Mouse (Mus musculus): ENCODE results near the gene Ffar2. TPM values are rescaled to one million over a fixed set of nuclear protein-coding genes. Genes with fewer than 3 reads are reported as not detected.

Ffar2 gene
- polyA plus RNA-seq, 1 experiment from 2014 or later: 11.6 TPM

GRCm38 (mm10) chr7:30790141-30790540, 33.4 kb downstream of the Ffar2 start:
- H3K9me3 ChIP-seq (replicated peaks; ENCODE audit: control insufficient read depth, low read length): no peaks in the 10 kb centered on the region
- no peaks in the 10 kb centered on the region for H3K4me1 ChIP-seq (ENCODE audit: control insufficient read depth, insufficient read depth, low read length)
- H3K27ac ChIP-seq (ENCODE audit: low read length): no peak overlapping the region
- ATAC-seq (ENCODE audit: insufficient read depth, low FRiP score): no peak
- no peaks in the 10 kb centered on the region for H3K36me3 ChIP-seq (ENCODE audit: control insufficient read depth, insufficient read depth, low read length)
- no peak overlapping the region for H3K4me2 ChIP-seq (ENCODE audit: low read depth, low read length)
- no peaks in the 10 kb centered on the region for H3K27me3 ChIP-seq (ENCODE audit: control insufficient read depth, insufficient read depth, low read length)
- WGBS: 68% methylated on average over 10 of the region's 10 CpGs
- no peak overlapping the region for H3K9ac ChIP-seq (ENCODE audit: low read length)
- H3K4me3 ChIP-seq (replicated peaks; ENCODE audit: low read length): no peak overlapping the region

- no peaks in the 10 kb centered on the region for H3K4me1 ChIP-seq (ENCODE audit: control insufficient read depth, insufficient read depth, low read length)
- no peaks in the 10 kb centered on the region for H3K27me3 ChIP-seq (ENCODE audit: control insufficient read depth, insufficient read depth, low read length)
- H3K4me2 ChIP-seq (ENCODE audit: low read depth, low read length): peak within 1 kb of the TSS; percentile 17; the same call in 1 of the 2 replicates
- ATAC-seq (ENCODE audit: insufficient read depth, low FRiP score): peak; percentile 41; the same call in 1 of the 2 replicates
- no peaks in the 10 kb centered on the region for H3K9me3 ChIP-seq (replicated peaks; ENCODE audit: control insufficient read depth, low read length)
- H3K9ac ChIP-seq (ENCODE audit: low read length): peak within 1 kb of the TSS; percentile 40; the same call in 1 of the 2 replicates
- H3K4me3 ChIP-seq (replicated peaks; ENCODE audit: low read length): peak within 1 kb of the TSS; percentile 28
- no peaks in the 10 kb centered on the region for H3K36me3 ChIP-seq (ENCODE audit: control insufficient read depth, insufficient read depth, low read length)
- WGBS: 39% methylated on average over 15 of the region's 15 CpGs
- H3K27ac ChIP-seq (ENCODE audit: low read length): peak within 1 kb of the TSS; percentile 60
Observed at GRCm38 (mm10) chr7:30787377-30788022, 36.1 kb downstream of the Ffar2 start, which contains the start of gene Krtdap. Krtdap (plus strand) TSS chr7:30787896.

GRCm38 (mm10) chr7:30785721-30786546, 37.6 kb downstream of the Ffar2 start:
- no peak overlapping the region for H3K9ac ChIP-seq (ENCODE audit: low read length)
- no peaks in the 10 kb centered on the region for H3K4me1 ChIP-seq (ENCODE audit: control insufficient read depth, insufficient read depth, low read length)
- H3K27me3 ChIP-seq (ENCODE audit: control insufficient read depth, insufficient read depth, low read length): no peaks in the 10 kb centered on the region
- H3K4me2 ChIP-seq (ENCODE audit: low read depth, low read length): no peak overlapping the region
- H3K36me3 ChIP-seq (ENCODE audit: control insufficient read depth, insufficient read depth, low read length): no peaks in the 10 kb centered on the region
- no peak overlapping the region for H3K27ac ChIP-seq (ENCODE audit: low read length)
- no peak for ATAC-seq (ENCODE audit: insufficient read depth, low FRiP score)
- 66% methylated on average over 13 of the region's 13 CpGs for WGBS
- no peak overlapping the region for H3K4me3 ChIP-seq (replicated peaks; ENCODE audit: low read length)
- H3K9me3 ChIP-seq (replicated peaks; ENCODE audit: control insufficient read depth, low read length): no peaks in the 10 kb centered on the region

- H3K4me1 ChIP-seq (ENCODE audit: control insufficient read depth, insufficient read depth, low read length): no peaks in the 10 kb centered on the region
- no peak overlapping the region for H3K9ac ChIP-seq (ENCODE audit: low read length)
- no peaks in the 10 kb centered on the region for H3K36me3 ChIP-seq (ENCODE audit: control insufficient read depth, insufficient read depth, low read length)
- no peaks in the 10 kb centered on the region for H3K27me3 ChIP-seq (ENCODE audit: control insufficient read depth, insufficient read depth, low read length)
- no peak overlapping the region for H3K4me3 ChIP-seq (replicated peaks; ENCODE audit: low read length)
- H3K4me2 ChIP-seq (ENCODE audit: low read depth, low read length): no peak overlapping the region
- no peaks in the 10 kb centered on the region for H3K9me3 ChIP-seq (replicated peaks; ENCODE audit: control insufficient read depth, low read length)
- H3K27ac ChIP-seq (ENCODE audit: low read length): no peak overlapping the region
- no peak for ATAC-seq (ENCODE audit: insufficient read depth, low FRiP score)
- 69% methylated on average over 1 of the region's 1 CpGs for WGBS
Observed at GRCm38 (mm10) chr7:30785154-30785553, 38.4 kb downstream of the Ffar2 start.

- Histone ChIP-seq H3K4me2 (ENCODE audit: low read depth, low read length) (no peak overlapping the region), H3K4me3 (replicated peaks; ENCODE audit: low read length) (no peak overlapping the region), H3K36me3 (ENCODE audit: control insufficient read depth, insufficient read depth, low read length) (no peaks in the 10 kb centered on the region), H3K27me3 (ENCODE audit: control insufficient read depth, insufficient read depth, low read length) (no peaks in the 10 kb centered on the region), H3K27ac (ENCODE audit: low read length) (no peak overlapping the region), H3K9me3 (replicated peaks; ENCODE audit: control insufficient read depth, low read length) (no peaks in the 10 kb centered on the region), H3K4me1 (ENCODE audit: control insufficient read depth, insufficient read depth, low read length) (no peaks in the 10 kb centered on the region), H3K9ac (ENCODE audit: low read length) (no peak overlapping the region)
- no peak for ATAC-seq (ENCODE audit: insufficient read depth, low FRiP score)
- WGBS: 57% methylated on average over 3 of the region's 3 CpGs
Observed at GRCm38 (mm10) chr7:30782658-30783057, 40.9 kb downstream of the Ffar2 start.

- Histone ChIP-seq H3K4me3 (replicated peaks; ENCODE audit: low read length) (no peak overlapping the region), H3K9me3 (replicated peaks; ENCODE audit: control insufficient read depth, low read length) (no peaks in the 10 kb centered on the region), H3K4me2 (ENCODE audit: low read depth, low read length) (no peak overlapping the region), H3K36me3 (ENCODE audit: control insufficient read depth, insufficient read depth, low read length) (no peaks in the 10 kb centered on the region), H3K9ac (ENCODE audit: low read length) (no peak overlapping the region), H3K27ac (ENCODE audit: low read length) (no peak overlapping the region), H3K27me3 (ENCODE audit: control insufficient read depth, insufficient read depth, low read length) (no peaks in the 10 kb centered on the region), H3K4me1 (ENCODE audit: control insufficient read depth, insufficient read depth, low read length) (no peaks in the 10 kb centered on the region)
- 74% methylated on average over 4 of the region's 4 CpGs for WGBS
- ATAC-seq (ENCODE audit: insufficient read depth, low FRiP score): no peak
Observed at GRCm38 (mm10) chr7:30781792-30782191, 41.8 kb downstream of the Ffar2 start.

GRCm38 (mm10) chr7:30777911-30778310, 45.7 kb downstream of the Ffar2 start:
- Histone ChIP-seq H3K4me3 (replicated peaks; ENCODE audit: low read length) (no peak overlapping the region), H3K9ac (ENCODE audit: low read length) (no peak overlapping the region; the same call in 1 of the 2 replicates), H3K27me3 (ENCODE audit: control insufficient read depth, insufficient read depth, low read length) (no peaks in the 10 kb centered on the region), H3K4me1 (ENCODE audit: control insufficient read depth, insufficient read depth, low read length) (no peaks in the 10 kb centered on the region), H3K27ac (ENCODE audit: low read length) (no peak overlapping the region), H3K36me3 (ENCODE audit: control insufficient read depth, insufficient read depth, low read length) (no peaks in the 10 kb centered on the region), H3K9me3 (replicated peaks; ENCODE audit: control insufficient read depth, low read length) (no peaks in the 10 kb centered on the region), H3K4me2 (ENCODE audit: low read depth, low read length) (no peak overlapping the region)
- 81% methylated on average over 1 of the region's 1 CpGs for WGBS
- ATAC-seq (ENCODE audit: insufficient read depth, low FRiP score): no peak

GRCm38 (mm10) chr7:30777081-30777579, 46.4 kb downstream of the Ffar2 start:
- no peak overlapping the region for H3K9ac ChIP-seq (ENCODE audit: low read length)
- H3K4me2 ChIP-seq (ENCODE audit: low read depth, low read length): peak overlapping the region; percentile 33; the same call in 1 of the 2 replicates
- no peak for ATAC-seq (ENCODE audit: insufficient read depth, low FRiP score)
- H3K4me1 ChIP-seq (ENCODE audit: control insufficient read depth, insufficient read depth, low read length): no peaks in the 10 kb centered on the region
- H3K4me3 ChIP-seq (replicated peaks; ENCODE audit: low read length): peak overlapping the region; percentile 13
- H3K27me3 ChIP-seq (ENCODE audit: control insufficient read depth, insufficient read depth, low read length): no peaks in the 10 kb centered on the region
- no peaks in the 10 kb centered on the region for H3K9me3 ChIP-seq (replicated peaks; ENCODE audit: control insufficient read depth, low read length)
- WGBS: 62% methylated on average over 7 of the region's 7 CpGs
- no peak overlapping the region for H3K27ac ChIP-seq (ENCODE audit: low read length)
- no peaks in the 10 kb centered on the region for H3K36me3 ChIP-seq (ENCODE audit: control insufficient read depth, insufficient read depth, low read length)

GRCm38 (mm10) chr7:30776104-30776503, 47.5 kb downstream of the Ffar2 start:
- H3K27me3 ChIP-seq (ENCODE audit: control insufficient read depth, insufficient read depth, low read length): no peaks in the 10 kb centered on the region
- H3K27ac ChIP-seq (ENCODE audit: low read length): no peak overlapping the region; the same call in none of the 2 replicates
- peak; percentile 59; the same call in 1 of the 2 replicates for ATAC-seq (ENCODE audit: insufficient read depth, low FRiP score)
- no peak overlapping the region for H3K4me2 ChIP-seq (ENCODE audit: low read depth, low read length)
- no peaks in the 10 kb centered on the region for H3K4me1 ChIP-seq (ENCODE audit: control insufficient read depth, insufficient read depth, low read length)
- WGBS: 68% methylated on average over 9 of the region's 9 CpGs
- no peak overlapping the region; the same call in 1 of the 2 replicates for H3K4me3 ChIP-seq (replicated peaks; ENCODE audit: low read length)
- H3K9ac ChIP-seq (ENCODE audit: low read length): peak overlapping the region; percentile 4; the same call in 1 of the 2 replicates
- no peaks in the 10 kb centered on the region for H3K9me3 ChIP-seq (replicated peaks; ENCODE audit: control insufficient read depth, low read length)
- H3K36me3 ChIP-seq (ENCODE audit: control insufficient read depth, insufficient read depth, low read length): no peaks in the 10 kb centered on the region
